Mouse (Mus musculus) bone marrow, adult 2 months (tissue): ENCODE measurements at regions not wholly inside any gene's neighbourhood (a gene's known extent, or its start where the extent isn't known, plus 50 kb on each side); places are given as distances from the start of the nearest gene placed in this dataset.

ENCODE experiments used
- H3K27ac ChIP-seq: fragments of 200-500 bp; 2 replicates; pipeline ENCODE4 v1.5.1; 2012; ENCODE audit warnings: low read depth, mild to moderate bottlenecking, control low read depth, inconsistent platforms, low read length; ENCODE audit not compliant: control insufficient read depth, poor library complexity, insufficient read depth
- H3K4me1 ChIP-seq: fragments of 200-500 bp; 2 replicates; pipeline ENCODE4 v1.6.1; 2011; ENCODE audit warnings: low read length; ENCODE audit not compliant: control insufficient read depth, insufficient read depth
- H3K4me3 ChIP-seq: fragments of 200-500 bp; replicated peaks from 2 replicates; pipeline ENCODE3; 2011; ENCODE audit warnings: mild to moderate bottlenecking, low read depth, low read length, control low read depth; ENCODE audit not compliant: control insufficient read depth
- CTCF ChIP-seq: fragments of 200-500 bp; IDR thresholded peaks from 2 replicates; pipeline ENCODE4 v1.5.1; 2011; ENCODE audit warnings: low read length, control low read depth; ENCODE audit not compliant: control insufficient read depth, insufficient read depth
- POLR2A ChIP-seq: fragments of 200-500 bp; IDR thresholded peaks from 2 replicates; pipeline ENCODE4 v1.6.1; 2011; ENCODE audit warnings: low read depth, mild to moderate bottlenecking, control low read depth, low read length, borderline replicate concordance; ENCODE audit not compliant: control insufficient read depth
- WGBS: fragments of 180-500 bp; shearing (Covaris S2); methylation state at CpG from one replicate; pipeline ENCODE4 v1.1.7; 2018; 5-methylcytosine and 5-hydroxymethylcytosine counted together

GRCm38 (mm10) chr13:97552236-97552635, 208.2 kb downstream of the Gm10260 start:
- WGBS = 81% methylated on average over 4 of the region's 4 CpGs
- no peaks in the 10 kb centered on the region; the same call in none of the 2 replicates for H3K4me1 ChIP-seq
- no peak overlapping the region for H3K4me3 ChIP-seq
- H3K27ac ChIP-seq = no peak overlapping the region
- TF ChIP-seq CTCF (no peak), POLR2A (no peak)

- Histone ChIP-seq H3K27ac (no peak overlapping the region), H3K4me1 (no peaks in the 10 kb centered on the region; the same call in none of the 2 replicates), H3K4me3 (no peak overlapping the region)
- WGBS = 73% methylated on average over 3 of the region's 3 CpGs
- no peak for TF ChIP-seq POLR2A
- TF ChIP-seq CTCF = no peak
Observed at GRCm38 (mm10) chr13:97550880-97551279, 209.6 kb downstream of the Gm10260 start.

GRCm38 (mm10) chr13:97550172-97550571, 210.3 kb downstream of the Gm10260 start:
- TF ChIP-seq POLR2A (no peak), CTCF (no peak)
- no peaks in the 10 kb centered on the region; the same call in none of the 2 replicates for H3K4me1 ChIP-seq
- no peak overlapping the region for H3K4me3 ChIP-seq
- no peak overlapping the region for H3K27ac ChIP-seq
- 84% methylated on average over 5 of the region's 5 CpGs for WGBS

DNA sequence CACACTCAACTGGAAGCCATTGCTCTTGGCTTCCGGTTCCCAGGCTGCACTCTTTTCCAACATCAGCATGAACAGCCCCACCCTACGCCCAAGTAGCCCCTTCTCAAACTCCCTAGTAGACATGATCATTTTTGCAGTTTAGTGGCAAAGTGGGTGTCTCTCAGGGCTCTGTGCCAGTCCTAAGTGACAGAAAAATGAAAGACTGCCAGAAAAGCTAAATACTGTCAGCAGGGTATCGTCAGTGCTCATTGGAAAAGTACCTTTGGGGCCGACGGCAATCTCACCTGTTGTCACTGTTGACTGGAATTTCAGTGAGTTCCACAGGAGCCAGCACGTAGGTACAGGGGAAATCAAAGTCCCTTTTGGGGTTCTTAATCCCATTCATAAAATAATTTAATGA, 211.0 kb downstream of the Gm10260 start:
- WGBS = 83% methylated on average over 6 of the region's 6 CpGs
- Histone ChIP-seq H3K4me3 (no peak overlapping the region), H3K4me1 (no peaks in the 10 kb centered on the region; the same call in none of the 2 replicates), H3K27ac (no peak overlapping the region)
- TF ChIP-seq CTCF (no peak), POLR2A (no peak)

GRCm38 (mm10) chr13:97548527-97548977, 211.9 kb downstream of the Gm10260 start:
- TF ChIP-seq POLR2A (no peak), CTCF (no peak)
- H3K4me3 ChIP-seq = no peak overlapping the region
- H3K4me1 ChIP-seq = no peaks in the 10 kb centered on the region; the same call in none of the 2 replicates
- H3K27ac ChIP-seq = no peak overlapping the region
- 6% methylated on average over 9 of the region's 9 CpGs for WGBS

GRCm38 (mm10) chr13:97546936-97547335, 213.5 kb downstream of the Gm10260 start:
- TF ChIP-seq POLR2A (no peak), CTCF (no peak)
- WGBS = 59% methylated on average over 5 of the region's 5 CpGs
- no peaks in the 10 kb centered on the region; the same call in none of the 2 replicates for H3K4me1 ChIP-seq

GRCm38 (mm10) chr13:97545971-97546454, 214.4 kb downstream of the Gm10260 start:
- H3K4me1 ChIP-seq = no peaks in the 10 kb centered on the region; the same call in none of the 2 replicates
- TF ChIP-seq POLR2A = no peak
- no peak for TF ChIP-seq CTCF
- 42% methylated on average over 9 of the region's 9 CpGs for WGBS

More at GRCm38 (mm10) chr13:97546936-97547335, 213.5 kb downstream of the Gm10260 start:
- Histone ChIP-seq H3K4me3 (no peak overlapping the region), H3K27ac (no peak overlapping the region)

DNA sequence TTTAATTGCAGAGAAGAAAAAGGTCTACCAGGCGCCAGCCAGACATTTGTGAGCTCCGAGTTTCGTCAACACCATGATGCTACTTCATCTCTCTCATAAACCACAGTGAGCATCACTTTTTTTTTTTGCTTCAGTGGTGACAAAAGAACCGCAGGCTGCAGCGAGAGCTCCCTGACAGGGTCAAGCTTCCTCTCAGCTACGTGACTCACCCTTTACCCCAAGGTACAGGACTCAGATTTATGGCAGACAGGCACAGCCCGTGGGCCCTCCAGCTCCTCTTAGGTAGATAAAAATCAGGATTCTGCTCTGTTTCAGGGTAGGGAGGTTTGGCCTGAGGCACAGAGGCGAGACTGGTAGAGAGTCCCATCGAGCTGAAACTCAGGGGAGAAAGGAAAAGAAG, 220.7 kb downstream of the Gm10260 start:
- Histone ChIP-seq H3K4me1 (no peaks in the 10 kb centered on the region; the same call in 1 of the 2 replicates), H3K4me3 (no peak overlapping the region), H3K27ac (no peak overlapping the region)
- no peak for TF ChIP-seq CTCF
- TF ChIP-seq POLR2A = no peak
- 47% methylated on average over 9 of the region's 9 CpGs for WGBS

More at GRCm38 (mm10) chr13:97545971-97546454, 214.4 kb downstream of the Gm10260 start:
- no peak overlapping the region for H3K4me3 ChIP-seq
- no peak overlapping the region for H3K27ac ChIP-seq

GRCm38 (mm10) chr13:97538441-97538840, 222.0 kb downstream of the Gm10260 start:
- Histone ChIP-seq H3K4me3 (no peak overlapping the region), H3K4me1 (no peaks in the 10 kb centered on the region), H3K27ac (no peak overlapping the region)
- 92% methylated on average over 7 of the region's 7 CpGs for WGBS
- TF ChIP-seq CTCF (no peak), POLR2A (no peak)
